Mouse (Mus musculus): ENCODE data around the gene Olfr183. TPM values are rescaled to one million over a fixed set of nuclear protein-coding genes. Genes with fewer than 3 reads are reported as not detected.
"Not testable (repeated sequence)": the region's sequence is repeated elsewhere in the genome, so short reads cannot be mapped to it uniquely, and the experiment has no call there.

The Olfr183 gene
- total RNA-seq (2021): not detected

DNA sequence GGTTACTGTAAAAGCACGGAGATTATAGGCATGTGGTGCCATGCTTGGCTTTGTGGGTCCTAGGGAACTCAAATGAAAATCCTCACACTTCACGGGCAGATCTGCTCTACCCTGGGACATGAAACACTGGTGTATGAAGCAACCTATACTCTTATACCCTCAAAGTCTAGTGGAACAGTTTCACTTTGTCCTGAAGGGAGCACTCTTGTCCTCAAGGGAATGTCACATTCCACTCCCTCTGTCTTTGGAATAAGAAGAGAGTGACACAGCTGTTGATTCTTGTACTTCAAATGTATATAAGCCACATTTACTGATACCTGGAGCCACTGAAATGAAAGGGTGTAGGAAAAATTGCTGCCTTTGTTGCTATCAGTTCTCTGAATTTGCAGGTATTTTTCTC is at the start of gene Olfr183:
Gene Olfr183, plus strand, starts transcription at position 301 of the 400 bp plus-strand sequence.
- no peak for DNase-seq (ENCODE audit: low spot score in 2 of 2)
- intact Hi-C loops (cut with DNase I): no loop called here

DNA sequence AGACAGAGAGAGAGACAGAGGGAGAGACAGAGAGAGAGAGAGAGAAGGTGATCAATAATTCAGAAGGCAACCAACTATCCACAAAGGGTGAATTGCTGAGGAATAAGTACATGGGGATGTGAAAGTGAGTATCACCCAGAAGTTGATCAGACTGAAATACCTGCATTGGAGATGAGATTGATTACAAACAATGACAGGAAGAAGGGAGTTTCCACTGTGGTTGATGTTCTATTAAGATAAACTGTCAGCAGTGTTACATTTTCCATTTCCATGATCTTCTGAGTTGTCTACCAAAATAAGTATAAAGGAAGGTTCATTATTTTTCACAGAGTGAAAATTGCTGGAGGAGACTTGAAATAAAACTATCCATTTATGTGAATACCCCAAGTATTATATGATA is 12.0 kb downstream of the Olfr183 start:
- intact Hi-C loops (cut with DNase I): no loop called here
- no peak for DNase-seq (ENCODE audit: low spot score in 2 of 2)

DNA sequence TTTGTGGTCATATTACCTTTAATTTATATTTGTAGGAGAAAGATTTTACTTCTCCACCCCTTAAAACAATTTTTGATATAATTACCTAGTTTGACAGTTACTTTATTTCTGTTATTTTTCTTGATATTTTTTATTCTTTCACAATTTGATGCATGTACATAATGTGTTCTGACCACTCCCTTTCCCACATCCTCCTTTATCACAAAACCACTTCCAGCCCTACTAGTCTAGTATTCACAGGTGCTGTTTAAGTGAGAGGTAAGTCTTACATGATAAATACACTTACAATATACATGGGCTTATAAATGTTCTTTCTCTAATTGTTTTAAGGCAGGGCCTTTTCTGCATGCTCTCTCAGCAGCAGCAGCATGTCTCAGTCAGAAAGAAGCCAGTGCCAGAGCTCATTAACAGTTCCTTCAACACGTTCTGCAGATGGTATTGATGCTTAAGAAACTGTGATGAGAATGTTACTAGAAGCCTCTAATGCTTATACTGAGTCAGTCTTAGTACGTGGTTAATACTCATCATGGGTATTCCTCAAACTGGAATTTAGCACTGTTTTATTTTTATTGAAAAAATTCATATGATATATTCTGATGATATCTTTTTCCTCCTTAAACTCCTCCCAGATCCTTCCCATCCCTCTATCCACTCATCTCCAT is 18.3 kb downstream of the Olfr183 start:
- no peak for DNase-seq (ENCODE audit: low spot score in 2 of 2)
- intact Hi-C loops (cut with DNase I): no loop called here

DNA sequence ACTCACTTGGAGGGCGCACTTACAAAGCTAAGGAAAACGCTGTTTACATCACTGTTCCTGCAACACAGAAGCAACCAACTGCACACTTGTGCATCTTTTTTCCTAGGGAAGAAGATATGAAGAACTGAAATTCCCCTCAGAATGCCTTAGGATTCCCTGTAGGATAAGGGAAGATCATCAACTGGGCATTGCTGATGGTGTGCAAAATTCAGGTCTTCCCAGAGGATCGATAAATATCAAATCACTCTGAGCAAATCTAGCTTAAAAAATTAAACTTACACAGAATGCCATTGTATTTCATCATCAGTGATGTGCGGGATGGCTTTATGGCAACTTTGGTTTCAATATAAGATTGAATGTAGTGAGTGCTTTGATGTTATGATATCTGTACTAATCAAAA is 35.0 kb downstream of the Olfr183 start, which contains the start of gene Olfr186:
Gene Olfr186, minus strand, starts transcription at position 101 of the 400 bp plus-strand sequence.
- DNase-seq (ENCODE audit: low spot score in 2 of 2): no peak
- intact Hi-C loops (cut with DNase I): no loop called here

DNA sequence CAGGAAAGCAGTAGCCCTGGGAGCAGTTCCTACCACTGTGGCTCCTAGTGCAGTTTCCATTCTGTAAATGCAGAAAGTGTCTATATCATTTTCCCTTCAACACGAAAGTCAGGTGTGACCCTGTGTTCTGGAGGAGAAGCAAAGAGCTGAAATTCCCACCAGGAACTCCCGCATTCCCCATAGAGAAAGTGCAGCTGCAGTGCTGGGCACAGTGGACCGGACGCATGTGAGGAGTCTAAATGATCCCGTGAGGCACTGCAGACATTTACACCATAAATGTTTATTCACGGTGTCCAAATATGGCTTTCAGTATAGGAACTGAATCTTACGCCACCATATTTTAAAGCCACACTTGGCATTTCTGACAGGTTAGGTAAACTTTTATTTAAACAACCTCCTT is 44.6 kb downstream of the Olfr183 start, which contains the start of gene Olfr187:
Gene Olfr187, minus strand, starts transcription at position 58 of the 400 bp plus-strand sequence.
- DNase-seq (ENCODE audit: low spot score in 2 of 2): no peak
- intact Hi-C loops (cut with DNase I): no loop called here

DNA sequence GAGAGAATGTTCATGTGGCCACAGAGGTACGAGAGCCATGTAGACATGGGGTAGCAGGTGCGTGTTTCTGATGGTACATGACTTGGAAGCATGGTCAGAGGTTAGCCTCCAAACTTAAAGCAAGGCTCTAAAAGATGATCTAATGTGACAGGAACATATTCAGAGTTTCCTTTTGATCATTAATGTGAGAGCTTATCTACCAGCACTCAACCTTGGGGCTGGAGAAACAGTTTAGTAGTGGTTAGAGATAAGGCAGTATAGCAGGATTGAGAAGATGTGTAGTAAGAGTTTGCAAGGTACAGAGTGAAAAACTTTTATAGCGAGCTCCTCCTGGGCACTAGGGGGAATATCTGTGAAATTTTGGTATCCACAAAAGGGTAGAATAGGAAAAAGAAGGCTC is 50.7 kb downstream of the Olfr183 start:
- no peak for DNase-seq (ENCODE audit: low spot score in 2 of 2)
- intact Hi-C loops (cut with DNase I): no loop called here

DNA sequence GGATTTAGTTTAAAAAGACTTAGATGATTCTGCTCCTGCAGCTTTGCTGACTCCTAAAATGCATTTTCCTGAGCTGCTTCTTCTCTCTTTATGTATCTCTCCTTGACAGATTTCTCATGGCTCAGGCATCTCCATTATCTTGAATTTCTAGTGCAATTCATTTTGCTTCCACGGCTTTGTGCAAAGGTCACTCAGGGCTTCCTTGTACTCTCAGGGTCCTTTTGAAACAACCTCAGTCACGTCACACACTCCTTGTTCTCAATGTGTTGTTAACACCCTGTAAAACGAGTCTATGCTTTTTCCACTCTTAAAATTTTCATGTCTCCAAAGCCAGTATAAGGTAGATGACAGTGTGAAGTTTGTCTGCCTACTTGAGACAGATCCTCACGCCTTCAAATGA is 52.4 kb downstream of the Olfr183 start:
- intact Hi-C loops (cut with DNase I): no loop called here
- no peak for DNase-seq (ENCODE audit: low spot score in 2 of 2)

DNA sequence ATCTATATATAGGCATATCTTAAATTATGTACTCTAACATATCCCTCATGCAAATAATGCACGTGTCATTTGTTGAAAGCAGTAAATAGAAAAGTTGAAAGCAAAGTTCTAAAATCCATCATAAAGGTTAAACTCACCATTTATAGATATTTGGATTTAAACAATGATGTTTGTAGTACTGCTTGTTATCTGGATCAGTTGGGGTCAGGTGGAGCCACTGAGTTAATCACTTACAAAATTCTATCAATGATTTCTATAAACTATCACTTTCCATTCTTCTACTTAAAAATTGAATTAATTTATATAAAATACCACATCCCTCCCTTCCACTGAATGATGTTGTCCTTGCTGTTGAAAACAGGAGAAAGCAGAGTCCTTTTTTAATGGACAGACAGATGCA is 53.7 kb downstream of the Olfr183 start:
- intact Hi-C loops (cut with DNase I): no loop called here
- DNase-seq (ENCODE audit: low spot score in 2 of 2): no peak

DNA sequence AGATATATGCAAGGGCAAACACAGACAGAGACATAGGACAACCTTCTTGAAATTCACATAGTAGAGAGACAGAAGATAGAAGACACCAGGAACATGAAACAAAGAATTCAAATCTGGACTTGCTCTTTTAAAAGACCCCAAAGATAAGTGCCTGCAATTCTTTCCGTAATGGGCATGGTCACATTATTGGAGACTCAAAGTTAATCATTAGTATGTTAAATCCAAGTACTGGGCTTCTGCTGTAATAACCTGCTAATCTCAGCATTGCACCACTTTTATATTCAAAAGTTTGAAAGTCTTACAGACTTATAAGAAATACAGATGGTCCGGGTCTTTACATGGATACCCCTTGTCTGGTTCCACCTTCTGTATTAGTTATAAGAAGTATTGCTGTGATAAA is 54.1 kb downstream of the Olfr183 start:
- intact Hi-C loops (cut with DNase I); DNase-seq (ENCODE audit: low spot score in 2 of 2): not testable (repeated sequence)

Other genes with a start within 250 kb of the Olfr183 start
- not detected for gene Olfr172, start 232.2 kb upstream of the Olfr183 start, total RNA-seq (2021)
- gene Olfr173, start 195.1 kb upstream of the Olfr183 start, total RNA-seq (2021): not detected
- not detected for gene Olfr175-ps1, start 168.6 kb upstream of the Olfr183 start, total RNA-seq (2021)
- not detected for gene Olfr177, start 120.6 kb upstream of the Olfr183 start, total RNA-seq (2021)
- gene Olfr178, start 103.3 kb upstream of the Olfr183 start, total RNA-seq (2021): not detected
- not detected for gene Olfr181, start 66.6 kb upstream of the Olfr183 start, total RNA-seq (2021)
- not detected for gene Olfr180, start 66.0 kb upstream of the Olfr183 start, total RNA-seq (2021)
- gene Olfr186, start 34.9 kb downstream of the Olfr183 start, total RNA-seq (2021): not detected
- not detected for gene Olfr187, start 44.4 kb downstream of the Olfr183 start, total RNA-seq (2021)
- not detected for gene Olfr190, start 82.6 kb downstream of the Olfr183 start, total RNA-seq (2021)
- not detected for gene Olfr191, start 94.5 kb downstream of the Olfr183 start, total RNA-seq (2021)
- not detected for gene Olfr193, start 116.5 kb downstream of the Olfr183 start, total RNA-seq (2021)
- gene Olfr194, start 125.7 kb downstream of the Olfr183 start, total RNA-seq (2021): not detected
- gene Olfr195, start 151.7 kb downstream of the Olfr183 start, total RNA-seq (2021): not detected
- not detected for gene Olfr196, start 175.1 kb downstream of the Olfr183 start, total RNA-seq (2021)
- not detected for gene Olfr198, start 208.2 kb downstream of the Olfr183 start, total RNA-seq (2021)
- not detected for gene Olfr199, start 224.4 kb downstream of the Olfr183 start, total RNA-seq (2021)